In the genomic region with DNA sequence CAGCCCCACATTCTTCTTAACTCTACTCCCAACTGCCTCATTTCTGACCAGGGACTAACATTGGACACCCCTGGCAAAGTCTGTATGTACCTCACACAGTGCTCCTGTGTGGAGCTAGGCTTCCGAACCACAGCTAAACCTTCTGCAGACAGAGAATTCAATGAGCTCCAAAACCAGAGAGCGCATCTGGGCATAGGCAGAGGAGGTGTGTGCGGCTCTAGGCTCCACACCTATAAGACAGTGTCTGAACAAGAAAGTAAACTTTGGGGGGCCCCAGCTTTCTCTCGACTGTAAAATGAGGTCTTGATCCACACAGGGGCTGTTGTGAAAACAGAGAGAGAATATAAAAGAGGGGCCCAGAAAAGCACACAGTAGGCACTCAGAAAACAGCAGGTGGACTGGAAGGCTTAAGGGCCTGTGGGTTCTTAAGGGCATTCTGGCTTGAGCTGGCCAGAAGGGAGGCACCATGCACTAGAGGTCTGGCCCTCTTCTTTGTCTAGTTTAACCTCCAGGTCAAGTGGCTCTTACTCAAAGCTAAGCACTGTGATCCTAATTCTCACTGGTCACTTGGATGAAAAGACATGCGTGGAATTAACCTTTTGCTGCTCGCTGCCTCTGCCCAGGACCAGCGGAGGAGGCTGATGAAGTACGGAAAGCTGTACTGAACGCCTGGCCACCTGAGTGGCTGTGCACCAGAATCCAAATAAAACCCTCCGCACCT, we compare ENCODE assay signal across 15 mouse cellular contexts. TPM values are rescaled to one million over a fixed set of nuclear protein-coding genes. Genes with fewer than 3 reads are reported as not detected.
DNase-seq lines count a peak whose midpoint lies in the region; ATAC-seq lines count a peak whose summit lies in the region.
"Had no signal": no experiment of that assay in that cellular context is flagged by ENCODE, and none has a peak within 500 bp of the region (broad histone marks: within the 10 kb centered on the region; RNA-seq: fewer than 3 reads in every experiment).

No protein-coding gene starts in this region.

- no peak overlapping the region for H3K4me3 ChIP-seq in limb, embryonic 13.5 days
- no peak overlapping the region for H3K4me3 ChIP-seq in neural tube, embryonic 14.5 days (ENCODE audit: low read depth, low read length)
- H3K4me3 ChIP-seq: gastrocnemius, adult 2 months; myocyte; stomach, embryonic 15.5 days had no signal

- 0 out of 2 replicates have a peak, but pooled peaks cover 9% of the 10 kb centered on the region for H3K9me3 ChIP-seq in limb, embryonic 13.5 days
- no peaks in the 10 kb centered on the region for H3K9me3 ChIP-seq in neural tube, embryonic 14.5 days (ENCODE audit: control insufficient read depth, low read length)
- H3K9me3 ChIP-seq: stomach, embryonic 15.5 days had no signal

- 0 out of 2 replicates have a peak overlapping the region, but pooled peaks have one; percentile 49 for H3K27ac ChIP-seq in limb, embryonic 13.5 days
- H3K27ac ChIP-seq in neural tube, embryonic 14.5 days (ENCODE audit: low read depth, low read length): peak overlapping the region; percentile 96
- H3K27ac ChIP-seq: liver, embryonic 14.5 days had no signal

- no peak overlapping the region for H3K4me2 ChIP-seq in limb, embryonic 13.5 days (replicated peaks)
- no peak overlapping the region for H3K4me2 ChIP-seq in neural tube, embryonic 14.5 days (ENCODE audit: low read depth, low read length)
- H3K4me2 ChIP-seq: stomach, embryonic 15.5 days had no signal

- ATAC-seq in limb, embryonic 13.5 days (ENCODE audit: low FRiP score, low read depth): no peak
- no peak for ATAC-seq in neural tube, embryonic 14.5 days (ENCODE audit: low read depth)

- 67% methylated on average over 10 of the region's 10 CpGs for WGBS in limb, embryonic 13.5 days
- 64% methylated on average over 10 of the region's 10 CpGs for WGBS in neural tube, embryonic 14.5 days

- H3K27me3 ChIP-seq in limb, embryonic 13.5 days: no peaks in the 10 kb centered on the region
- H3K27me3 ChIP-seq in neural tube, embryonic 14.5 days (ENCODE audit: control insufficient read depth, insufficient read depth, low read length): no peaks in the 10 kb centered on the region
- H3K27me3 ChIP-seq: stomach, embryonic 15.5 days had no signal

- H3K36me3 ChIP-seq in limb, embryonic 13.5 days: peaks cover 30% of the 10 kb centered on the region
- peaks cover 16% of the 10 kb centered on the region for H3K36me3 ChIP-seq in neural tube, embryonic 14.5 days (ENCODE audit: control insufficient read depth, insufficient read depth, low read length)

- H3K9ac ChIP-seq in limb, embryonic 13.5 days: no peak overlapping the region; the same call in 1 of the 2 replicates
- no peak overlapping the region for H3K9ac ChIP-seq in neural tube, embryonic 14.5 days (replicated peaks; ENCODE audit: low read depth, low read length)
- H3K9ac ChIP-seq: liver, embryonic 14.5 days; stomach, embryonic 15.5 days had no signal

- DNase-seq in embryo, embryonic 10.5 days (ENCODE audit: low spot score): peak; percentile 63
- DNase-seq in embryo, embryonic 11 days: no peak
- DNase-seq in thymus, postnatal 14 days: peak; percentile 57
- DNase-seq in thymus, postnatal 36 days: no peak
- no peak for DNase-seq in left cerebral cortex, adult 18-20 months (ENCODE audit: low spot score in 2 of 2)
- DNase-seq in adrenal gland, adult (ENCODE audit: inconsistent age in 2 of 2, low spot score in 1 of 2): no peak
- DNase-seq: cerebellum, postnatal 10 days; gastrocnemius, adult 2 months; kidney, adult 9 months; layer of hippocampus, postnatal 36 days had no signal

- H3K4me1 ChIP-seq in limb, embryonic 13.5 days: peaks cover 98% of the 10 kb centered on the region
- peaks cover 46% of the 10 kb centered on the region for H3K4me1 ChIP-seq in neural tube, embryonic 14.5 days (ENCODE audit: control insufficient read depth, insufficient read depth, low read length)

RNA-seq across cellular contexts. Expression of gene Mvb12b, which starts 12.7 kb away (rescaled TPM):
- polyA plus RNA-seq in limb, embryonic 13.5 days (2015; fragmentation: Nextera tagmentation; extraction: Ambion mirVana): 22.6 and 23.8 TPM in 2 replicates
- polyA plus RNA-seq in neural tube, embryonic 14.5 days (2014; fragmentation: Nextera tagmentation; extraction: Ambion mirVana): 54.0 and 56.8 TPM in 2 replicates
- 10 to 100 TPM; 72.1 to 75.2 TPM for total RNA-seq in left cerebral cortex, adult 18-20 months (2021)

Comparison
In these comparisons a context has a peak if more than half of its experiments do, and no peak if none do; other contexts are left out.
1. DNase-seq: peak in embryo, embryonic 10.5 days (single experiment) and thymus, postnatal 14 days (single experiment); none in embryo, embryonic 11 days (single experiment), thymus, postnatal 36 days (0 of 2), left cerebral cortex, adult 18-20 months (0 of 2) and adrenal gland, adult (0 of 2).